Mouse (Mus musculus): ENCODE data around the gene Olfr12.

DNA sequence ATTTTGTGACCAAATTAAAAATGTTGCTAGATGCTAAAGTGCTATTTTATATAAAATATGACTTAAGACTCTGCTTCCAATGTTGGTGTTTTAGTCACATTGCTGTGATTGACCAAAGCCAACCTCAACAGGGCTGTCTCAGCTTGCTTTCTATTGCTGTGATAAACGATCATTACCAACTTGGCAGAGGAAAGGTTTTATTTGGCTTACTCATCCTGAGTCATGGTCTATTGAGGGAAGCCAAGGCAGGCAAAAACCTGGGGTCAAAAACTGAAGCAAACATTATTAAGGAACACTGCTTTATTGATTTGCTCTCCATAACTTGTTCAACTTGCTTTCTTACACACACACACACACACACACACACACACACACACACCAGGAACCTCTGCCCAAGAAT lies 1.5 kb upstream of the Olfr12 start:
- no peak for TF ChIP-seq CTCF (IDR thresholded peaks at IDR 0.05; ENCODE audit: insufficient read depth, low read length)
- TF ChIP-seq POLR2A (IDR thresholded peaks at IDR 0.05; ENCODE audit: borderline replicate concordance, extremely low read depth, low read depth, low read length): no peak
